Mouse (Mus musculus): ENCODE data around the gene Cfap161.

GRCm38 (mm10) chr7:83734246-83734645, 60.4 kb downstream of the Cfap161 start:
- TF ChIP-seq GATA1 (IDR thresholded peaks at IDR 0.05; ENCODE audit: low read length) (no peak), TAL1 (IDR thresholded peaks at IDR 0.05; ENCODE audit: low read length) (no peak)

Measured in erythroblast, embryonic 14.5 days (primary cell).